Mouse (Mus musculus) cerebellum, adult 2 months (tissue): ENCODE data around the gene Fgd2.

Experiments
- CTCF ChIP-seq: fragments of 200-500 bp; IDR thresholded peaks from 2 replicates; pipeline ENCODE4 v1.5.1; 2011; ENCODE audit warnings: low read depth, mild to moderate bottlenecking, control low read depth, low read length, moderate library complexity, borderline replicate concordance; ENCODE audit not compliant: insufficient read depth
- POLR2A ChIP-seq: fragments of 200-500 bp; IDR thresholded peaks from 2 replicates; pipeline ENCODE4 v1.6.1; 2011; ENCODE audit warnings: low read length, control low read depth, borderline replicate concordance; ENCODE audit not compliant: insufficient read depth

GRCm38 (mm10) chr17:29315672-29316465 is 44.8 kb upstream of the Fgd2 start:
- TF ChIP-seq POLR2A (no peak), CTCF (no peak)
